In genomic region chr7:84408282-84408681, GRCm38 (mm10) we compare ENCODE assay signal across 13 mouse cellular contexts. TPM values are rescaled to one million over a fixed set of nuclear protein-coding genes. Genes with fewer than 3 reads are reported as not detected.
A peak's percentile ranks its signal among the peaks of the same experiment; 100 is the strongest.
DNase-seq lines count a peak whose midpoint lies in the region; ATAC-seq lines count a peak whose summit lies in the region.
"Had no signal": no experiment of that assay in that cellular context is flagged by ENCODE, and none has a peak within 500 bp of the region (broad histone marks: within the 10 kb centered on the region; RNA-seq: fewer than 3 reads in every experiment).

No protein-coding gene starts in this region.

- no peak overlapping the region for H3K9ac ChIP-seq in kidney, embryonic 14.5 days (ENCODE audit: low read depth, low read length)
- no peak overlapping the region for H3K9ac ChIP-seq in embryonic facial prominence, embryonic 13.5 days
- H3K9ac ChIP-seq in hindbrain, embryonic 13.5 days = peak overlapping the region; percentile 94
- H3K9ac ChIP-seq in midbrain, embryonic 15.5 days = no peak overlapping the region; the same call in 1 of the 2 replicates
- no peak overlapping the region for H3K9ac ChIP-seq in liver, embryonic 11.5 days (ENCODE audit: low read depth, low read length)

- H3K4me3 ChIP-seq in kidney, embryonic 14.5 days (ENCODE audit: low read length) = 0 out of 2 replicates have a peak overlapping the region, but pooled peaks have one; percentile 51
- H3K4me3 ChIP-seq in embryonic facial prominence, embryonic 13.5 days = no peak overlapping the region
- peak overlapping the region; percentile 74 for H3K4me3 ChIP-seq in hindbrain, embryonic 13.5 days
- H3K4me3 ChIP-seq in midbrain, embryonic 15.5 days = peak overlapping the region; percentile 80
- no peak overlapping the region for H3K4me3 ChIP-seq in liver, embryonic 11.5 days (ENCODE audit: low read depth, low read length)

- no peak overlapping the region for H3K27ac ChIP-seq in kidney, embryonic 14.5 days (ENCODE audit: low read depth, low read length)
- no peak overlapping the region for H3K27ac ChIP-seq in embryonic facial prominence, embryonic 13.5 days
- H3K27ac ChIP-seq in hindbrain, embryonic 13.5 days = peak overlapping the region; percentile 98
- no peak overlapping the region for H3K27ac ChIP-seq in midbrain, embryonic 15.5 days
- H3K27ac ChIP-seq in liver, embryonic 11.5 days (ENCODE audit: low read depth, low read length) = no peak overlapping the region
- H3K27ac ChIP-seq: heart, embryonic 10.5 days had no signal

- H3K36me3 ChIP-seq in kidney, embryonic 14.5 days (ENCODE audit: control insufficient read depth, insufficient read depth, low read length) = no peaks in the 10 kb centered on the region
- H3K36me3 ChIP-seq in embryonic facial prominence, embryonic 13.5 days = no peaks in the 10 kb centered on the region
- peaks cover 5% of the 10 kb centered on the region for H3K36me3 ChIP-seq in hindbrain, embryonic 13.5 days
- no peaks in the 10 kb centered on the region for H3K36me3 ChIP-seq in midbrain, embryonic 15.5 days (replicated peaks)
- no peaks in the 10 kb centered on the region for H3K36me3 ChIP-seq in liver, embryonic 11.5 days (ENCODE audit: control insufficient read depth, insufficient read depth, low read length)
- H3K36me3 ChIP-seq: G1E; heart, embryonic 10.5 days had no signal

- no peak overlapping the region; the same call in 1 of the 2 replicates for H3K4me2 ChIP-seq in kidney, embryonic 14.5 days (replicated peaks; ENCODE audit: low read depth, low read length)
- H3K4me2 ChIP-seq in embryonic facial prominence, embryonic 13.5 days = peak overlapping the region; percentile 83; the same call in 1 of the 2 replicates
- peak overlapping the region; percentile 77 for H3K4me2 ChIP-seq in hindbrain, embryonic 13.5 days
- peak overlapping the region; percentile 76 for H3K4me2 ChIP-seq in midbrain, embryonic 15.5 days
- H3K4me2 ChIP-seq in liver, embryonic 11.5 days = no peak overlapping the region

- WGBS in kidney, embryonic 14.5 days = 86% methylated on average over 5 of the region's 5 CpGs
- 75% methylated on average over 5 of the region's 5 CpGs for WGBS in embryonic facial prominence, embryonic 13.5 days
- WGBS in hindbrain, embryonic 13.5 days = 66% methylated on average over 5 of the region's 5 CpGs
- WGBS in midbrain, embryonic 15.5 days = 70% methylated on average over 5 of the region's 5 CpGs
- 69% methylated on average over 5 of the region's 5 CpGs for WGBS in liver, embryonic 11.5 days

- no peaks in the 10 kb centered on the region for H3K9me3 ChIP-seq in kidney, embryonic 14.5 days (ENCODE audit: control insufficient read depth, low read length)
- H3K9me3 ChIP-seq in embryonic facial prominence, embryonic 13.5 days = no peaks in the 10 kb centered on the region
- no peaks in the 10 kb centered on the region for H3K9me3 ChIP-seq in hindbrain, embryonic 13.5 days
- H3K9me3 ChIP-seq in midbrain, embryonic 15.5 days = no peaks in the 10 kb centered on the region
- no peaks in the 10 kb centered on the region for H3K9me3 ChIP-seq in liver, embryonic 11.5 days (ENCODE audit: control insufficient read depth, low read length)
- H3K9me3 ChIP-seq: G1E; heart, embryonic 10.5 days had no signal

- DNase-seq in kidney, postnatal 10 days = no peak
- DNase-seq in liver, embryonic 11.5 days (ENCODE audit: low spot score) = no peak
- DNase-seq in gastrocnemius, adult 8-10 months (ENCODE audit: low spot score in 2 of 2) = no peak
- no peak for DNase-seq in lung, postnatal 36 days
- DNase-seq: layer of hippocampus, adult 9-11 months; liver had no signal

- no peaks in the 10 kb centered on the region for H3K27me3 ChIP-seq in kidney, embryonic 14.5 days (ENCODE audit: control insufficient read depth, insufficient read depth, low read length)
- H3K27me3 ChIP-seq in embryonic facial prominence, embryonic 13.5 days = no peaks in the 10 kb centered on the region
- H3K27me3 ChIP-seq in hindbrain, embryonic 13.5 days = no peaks in the 10 kb centered on the region
- no peaks in the 10 kb centered on the region for H3K27me3 ChIP-seq in midbrain, embryonic 15.5 days (replicated peaks)
- peaks cover 38% of the 10 kb centered on the region for H3K27me3 ChIP-seq in liver, embryonic 11.5 days (replicated peaks; ENCODE audit: control insufficient read depth, insufficient read depth, low read length)

- H3K4me1 ChIP-seq in kidney, embryonic 14.5 days (ENCODE audit: control insufficient read depth, insufficient read depth, low read length) = peaks cover 5% of the 10 kb centered on the region; the same call in 1 of the 2 replicates
- H3K4me1 ChIP-seq in embryonic facial prominence, embryonic 13.5 days = peaks cover 23% of the 10 kb centered on the region
- peaks cover 61% of the 10 kb centered on the region for H3K4me1 ChIP-seq in hindbrain, embryonic 13.5 days (replicated peaks)
- H3K4me1 ChIP-seq in midbrain, embryonic 15.5 days = peaks cover 50% of the 10 kb centered on the region
- no peaks in the 10 kb centered on the region for H3K4me1 ChIP-seq in liver, embryonic 11.5 days (replicated peaks; ENCODE audit: control insufficient read depth, insufficient read depth, low read length)

- ATAC-seq in kidney, embryonic 14.5 days (ENCODE audit: low FRiP score, low TSS enrichment) = no peak
- no peak for ATAC-seq in embryonic facial prominence, embryonic 13.5 days (ENCODE audit: insufficient number of reproducible peaks, insufficient read depth, low FRiP score, low TSS enrichment, low read depth)
- no peak for ATAC-seq in hindbrain, embryonic 13.5 days (ENCODE audit: low FRiP score)
- no peak for ATAC-seq in midbrain, embryonic 15.5 days (replicated peaks)
- ATAC-seq in liver, embryonic 11.5 days (replicated peaks; ENCODE audit: low FRiP score) = no peak

RNA-seq across cellular contexts. Expression of gene Arnt2, which starts 1.7 kb away (rescaled TPM):
- polyA plus RNA-seq in kidney, embryonic 14.5 days (2014; fragmentation: Nextera tagmentation; extraction: Ambion mirVana) = 8.6 and 10.5 TPM in 2 replicates
- 15.5 and 17.0 TPM in 2 replicates for polyA plus RNA-seq in embryonic facial prominence, embryonic 13.5 days (2015; fragmentation: Nextera tagmentation; extraction: Ambion mirVana)
- polyA plus RNA-seq in hindbrain, embryonic 13.5 days (2015; fragmentation: Nextera tagmentation; extraction: Ambion mirVana) = 60.3 and 64.8 TPM in 2 replicates
- 88.4 and 96.8 TPM in 2 replicates for polyA plus RNA-seq in midbrain, embryonic 15.5 days (2015; fragmentation: Nextera tagmentation; extraction: Ambion mirVana)
- 2.2 and 2.7 TPM in 2 replicates for polyA plus RNA-seq in liver, embryonic 11.5 days (2014; fragmentation: Nextera tagmentation; extraction: Ambion mirVana)
- 1 to 10 TPM in 1 of 4 experiments, under 1 TPM in 3; 0.35 to 1.7 (median 0.60) TPM for total RNA-seq in gastrocnemius, adult 8-10 months (2022)
- total RNA-seq: neutrophil, adult 5-6 weeks had no signal
- polyA plus RNA-seq: G1E had no signal

Comparison
In these comparisons a context has a peak if more than half of its experiments do, and no peak if none do; other contexts are left out.
1. H3K4me2 ChIP-seq: peak in embryonic facial prominence, embryonic 13.5 days (single experiment), hindbrain, embryonic 13.5 days (single experiment) and midbrain, embryonic 15.5 days (single experiment); none in kidney, embryonic 14.5 days (single experiment) and liver, embryonic 11.5 days (single experiment).
2. H3K4me3 ChIP-seq: peak in kidney, embryonic 14.5 days (single experiment), hindbrain, embryonic 13.5 days (single experiment) and midbrain, embryonic 15.5 days (single experiment); none in embryonic facial prominence, embryonic 13.5 days (single experiment) and liver, embryonic 11.5 days (single experiment).